20 mouse cellular contexts compared by ENCODE assay signal in genomic region chr5:128404223-128404622, GRCm38 (mm10). TPM values are rescaled to one million over a fixed set of nuclear protein-coding genes. Genes with fewer than 3 reads are reported as not detected.
"Had no signal": no experiment of that assay in that cellular context is flagged by ENCODE, and none has a peak within 500 bp of the region (broad histone marks: within the 10 kb centered on the region; RNA-seq: fewer than 3 reads in every experiment).

No protein-coding gene starts in this region.

- H3K4me2 ChIP-seq: liver, embryonic 13.5 days; lung, embryonic 15.5 days; midbrain, embryonic 15.5 days; neural tube, embryonic 13.5 days; stomach, embryonic 15.5 days had no signal

- H3K9me3 ChIP-seq: lung, embryonic 15.5 days; midbrain, embryonic 15.5 days; neural tube, embryonic 13.5 days; stomach, embryonic 15.5 days had no signal

- H3K4me3 ChIP-seq: liver, embryonic 13.5 days; lung, embryonic 15.5 days; midbrain, embryonic 15.5 days; myocyte; neural tube, embryonic 13.5 days; stomach, embryonic 15.5 days had no signal

- DNase-seq: kidney, adult 2 months; kidney, postnatal 25 days; liver, embryonic 13.5 days; lung, postnatal 14 days; retina, postnatal 1 day; right cerebral cortex, postnatal 25 days; spleen, adult 18-20 months; thymus, postnatal 25 days had no signal

- H3K4me1 ChIP-seq: liver, embryonic 13.5 days; lung, embryonic 15.5 days; midbrain, embryonic 15.5 days; neural tube, embryonic 13.5 days; stomach, embryonic 15.5 days had no signal

- H3K27ac ChIP-seq: kidney, postnatal 0 days; liver, embryonic 13.5 days; lung, embryonic 15.5 days; macrophage; midbrain, embryonic 15.5 days; neural tube, embryonic 13.5 days; stomach, embryonic 15.5 days had no signal

- H3K36me3 ChIP-seq: liver, embryonic 13.5 days; lung, embryonic 15.5 days; midbrain, embryonic 15.5 days; neural tube, embryonic 13.5 days; stomach, embryonic 15.5 days had no signal

- H3K27me3 ChIP-seq: liver, embryonic 13.5 days; lung, embryonic 15.5 days; midbrain, embryonic 15.5 days; neural tube, embryonic 13.5 days; stomach, embryonic 15.5 days had no signal

- H3K9ac ChIP-seq: liver, embryonic 13.5 days; lung, embryonic 15.5 days; midbrain, embryonic 15.5 days; neural tube, embryonic 13.5 days; stomach, embryonic 15.5 days had no signal

- ATAC-seq: intestine, postnatal 0 days; midbrain, embryonic 15.5 days had no signal

RNA-seq across cellular contexts. Expression of gene Tmem132d, which starts 28.7 kb away (rescaled TPM):
- total RNA-seq: liver, adult 2 months; monocyte, adult 5-6 weeks; neutrophil, adult 5-6 weeks had no signal
- polyA plus RNA-seq: intestine, postnatal 0 days; kidney, adult 2 months; liver, adult 2 months; liver, embryonic 16.5 days; macrophage; myocyte had no signal
